Mouse (Mus musculus) stomach, embryonic 16.5 days (tissue): Measurements from ENCODE around the gene Tubb4a. TPM values are rescaled to one million over a fixed set of nuclear protein-coding genes. Genes with fewer than 3 reads are reported as not detected.

Experiments
- ATAC-seq: fragments of 200-750 bp; cut with Nextera tagmentation; 2 replicates; pipeline ENCODE4 v1.8.0; 2017; ENCODE audit warnings: moderate number of reproducible peaks, moderate TSS enrichment; ENCODE audit not compliant: insufficient read depth, low FRiP score
- H3K27ac ChIP-seq: fragments of 300-500 bp; sonication (generic); 2 replicates; pipeline ENCODE4 v1.5.1; 2014; ENCODE audit warnings: low read length
- H3K27me3 ChIP-seq: fragments of 300-500 bp; sonication (generic); 2 replicates; pipeline ENCODE4 v1.6.1; 2014; ENCODE audit warnings: low read length, control low read depth, mixed read lengths; ENCODE audit not compliant: control insufficient read depth, insufficient read depth
- H3K36me3 ChIP-seq: fragments of 300-500 bp; sonication (generic); 2 replicates; pipeline ENCODE4 v1.6.1; 2014; ENCODE audit warnings: low read length; ENCODE audit not compliant: control insufficient read depth, insufficient read depth
- H3K4me1 ChIP-seq: fragments of 300-500 bp; sonication (generic); 2 replicates; pipeline ENCODE4 v1.6.1; 2014; ENCODE audit warnings: low read length, control low read depth, mixed read lengths; ENCODE audit not compliant: control insufficient read depth, insufficient read depth
- H3K4me2 ChIP-seq: fragments of 300-500 bp; sonication (generic); 2 replicates; pipeline ENCODE4 v1.6.1; 2014; ENCODE audit warnings: low read depth, low read length, mixed read lengths
- H3K4me3 ChIP-seq: fragments of 300-500 bp; sonication (generic); replicated peaks from 2 replicates; pipeline ENCODE4 v1.5.1; 2014; ENCODE audit warnings: mild to moderate bottlenecking, low read length
- H3K9ac ChIP-seq: fragments of 300-500 bp; sonication (generic); 2 replicates; pipeline ENCODE4 v1.6.1; 2014; ENCODE audit warnings: low read length
- H3K9me3 ChIP-seq: fragments of 300-500 bp; sonication (generic); replicated peaks from 2 replicates; pipeline ENCODE4 v1.6.1; 2016; ENCODE audit warnings: low read length, control low read depth; ENCODE audit not compliant: control insufficient read depth
- WGBS: fragments of 180-500 bp; shearing (Covaris S2); extraction: QIAGEN DNeasy Blood & Tissue Kit; methylation state at CpG from one replicate; pipeline ENCODE4 v1.1.7; 2014; 5-methylcytosine and 5-hydroxymethylcytosine counted together
- polyA plus RNA-seq: library from polyadenylated mRNA; unstranded; fragments of >200 nt; fragmentation: Nextera tagmentation; extraction: Ambion mirVana; gene quantifications from 2 replicates; pipeline ENCODE4 v1.2.1, GENCODE M21; 2015

The Tubb4a gene
- polyA plus RNA-seq, 1 experiment from 2014 or later = 20.5 TPM

- ATAC-seq = no peak
- H3K9me3 ChIP-seq = no peaks in the 10 kb centered on the region
- no peaks in the 10 kb centered on the region for H3K36me3 ChIP-seq
- H3K9ac ChIP-seq = no peak overlapping the region
- 73% methylated on average over 2 of the region's 2 CpGs for WGBS
- H3K4me2 ChIP-seq = no peak overlapping the region
- H3K27me3 ChIP-seq = no peaks in the 10 kb centered on the region
- H3K27ac ChIP-seq = no peak overlapping the region
- H3K4me3 ChIP-seq = no peak overlapping the region
- 0 out of 2 replicates have a peak, but pooled peaks cover 4% of the 10 kb centered on the region for H3K4me1 ChIP-seq
Measured at GRCm38 (mm10) chr17:57121856-57122255, 34.3 kb upstream of the Tubb4a start.

GRCm38 (mm10) chr17:57118524-57119349, 31.2 kb upstream of the Tubb4a start:
- no peaks in the 10 kb centered on the region for H3K27me3 ChIP-seq
- 0 out of 2 replicates have a peak, but pooled peaks cover 4% of the 10 kb centered on the region for H3K4me1 ChIP-seq
- H3K9ac ChIP-seq = no peak overlapping the region
- under 1% methylated on average over 11 of the region's 11 CpGs for WGBS
- 0 out of 2 replicates have a peak overlapping the region, but pooled peaks have one; percentile 3 for H3K4me3 ChIP-seq
- ATAC-seq = peak; percentile 89
- peak overlapping the region; percentile 33 for H3K4me2 ChIP-seq
- H3K27ac ChIP-seq = no peak overlapping the region
- no peaks in the 10 kb centered on the region for H3K36me3 ChIP-seq
- no peaks in the 10 kb centered on the region for H3K9me3 ChIP-seq

GRCm38 (mm10) chr17:57116801-57117200, 29.2 kb upstream of the Tubb4a start:
- WGBS = 65% methylated on average over 2 of the region's 2 CpGs
- Histone ChIP-seq H3K9me3 (no peaks in the 10 kb centered on the region), H3K36me3 (no peaks in the 10 kb centered on the region), H3K4me3 (no peak overlapping the region), H3K4me2 (no peak overlapping the region), H3K27me3 (no peaks in the 10 kb centered on the region), H3K9ac (no peak overlapping the region), H3K4me1 (0 out of 2 replicates have a peak, but pooled peaks cover 4% of the 10 kb centered on the region), H3K27ac (no peak overlapping the region)
- no peak for ATAC-seq

GRCm38 (mm10) chr17:57112768-57113474, 25.3 kb upstream of the Tubb4a start:
- Histone ChIP-seq H3K9ac (no peak overlapping the region), H3K36me3 (no peaks in the 10 kb centered on the region), H3K27me3 (no peaks in the 10 kb centered on the region), H3K4me1 (no peaks in the 10 kb centered on the region), H3K4me3 (no peak overlapping the region), H3K9me3 (no peaks in the 10 kb centered on the region), H3K4me2 (no peak overlapping the region), H3K27ac (no peak overlapping the region)
- 66% methylated on average over 10 of the region's 10 CpGs for WGBS
- ATAC-seq = no peak

- ATAC-seq = no peak
Measured at GRCm38 (mm10) chr17:57110005-57110404, 22.4 kb upstream of the Tubb4a start.

GRCm38 (mm10) chr17:57108666-57109171, 21.1 kb upstream of the Tubb4a start:
- peaks cover 10% of the 10 kb centered on the region; the same call in 1 of the 2 replicates for H3K4me1 ChIP-seq
- H3K36me3 ChIP-seq = no peaks in the 10 kb centered on the region
- H3K9ac ChIP-seq = no peak overlapping the region
- H3K4me2 ChIP-seq = no peak overlapping the region
- 47% methylated on average over 5 of the region's 5 CpGs for WGBS
- no peaks in the 10 kb centered on the region for H3K27me3 ChIP-seq
- ATAC-seq = no peak
- H3K4me3 ChIP-seq = no peak overlapping the region
- H3K9me3 ChIP-seq = no peaks in the 10 kb centered on the region
- peak overlapping the region; percentile 38; the same call in 1 of the 2 replicates for H3K27ac ChIP-seq

More at GRCm38 (mm10) chr17:57110005-57110404, 22.4 kb upstream of the Tubb4a start:
- no peaks in the 10 kb centered on the region for H3K36me3 ChIP-seq
- WGBS = 93% methylated on average over 1 of the region's 1 CpGs
- H3K4me2 ChIP-seq = no peak overlapping the region
- no peak overlapping the region for H3K4me3 ChIP-seq
- H3K4me1 ChIP-seq = 0 out of 2 replicates have a peak, but pooled peaks cover 3% of the 10 kb centered on the region
- no peak overlapping the region for H3K27ac ChIP-seq
- H3K27me3 ChIP-seq = no peaks in the 10 kb centered on the region
- H3K9ac ChIP-seq = no peak overlapping the region
- H3K9me3 ChIP-seq = no peaks in the 10 kb centered on the region

GRCm38 (mm10) chr17:57108040-57108665, 20.6 kb upstream of the Tubb4a start:
- Histone ChIP-seq H3K27ac (peak overlapping the region; percentile 38; the same call in 1 of the 2 replicates), H3K27me3 (no peaks in the 10 kb centered on the region), H3K9ac (no peak overlapping the region), H3K9me3 (no peaks in the 10 kb centered on the region), H3K36me3 (no peaks in the 10 kb centered on the region), H3K4me3 (no peak overlapping the region), H3K4me1 (peaks cover 10% of the 10 kb centered on the region; the same call in 1 of the 2 replicates), H3K4me2 (no peak overlapping the region)
- 81% methylated on average over 7 of the region's 7 CpGs for WGBS
- no peak for ATAC-seq

GRCm38 (mm10) chr17:57107064-57107463, 19.5 kb upstream of the Tubb4a start:
- Histone ChIP-seq H3K9ac (no peak overlapping the region), H3K9me3 (no peaks in the 10 kb centered on the region), H3K27ac (no peak overlapping the region), H3K4me3 (no peak overlapping the region), H3K27me3 (no peaks in the 10 kb centered on the region), H3K4me2 (no peak overlapping the region), H3K36me3 (no peaks in the 10 kb centered on the region), H3K4me1 (peaks cover 10% of the 10 kb centered on the region; the same call in 1 of the 2 replicates)
- 88% methylated on average over 5 of the region's 5 CpGs for WGBS
- ATAC-seq = no peak
